Mouse (Mus musculus): ENCODE measurements around the gene Ttll12. TPM values are rescaled to one million over a fixed set of nuclear protein-coding genes. Genes with fewer than 3 reads are reported as not detected.

Ttll12 gene
- polyA plus RNA-seq, 1 experiment from 2014 or later: 38.6 TPM

DNA sequence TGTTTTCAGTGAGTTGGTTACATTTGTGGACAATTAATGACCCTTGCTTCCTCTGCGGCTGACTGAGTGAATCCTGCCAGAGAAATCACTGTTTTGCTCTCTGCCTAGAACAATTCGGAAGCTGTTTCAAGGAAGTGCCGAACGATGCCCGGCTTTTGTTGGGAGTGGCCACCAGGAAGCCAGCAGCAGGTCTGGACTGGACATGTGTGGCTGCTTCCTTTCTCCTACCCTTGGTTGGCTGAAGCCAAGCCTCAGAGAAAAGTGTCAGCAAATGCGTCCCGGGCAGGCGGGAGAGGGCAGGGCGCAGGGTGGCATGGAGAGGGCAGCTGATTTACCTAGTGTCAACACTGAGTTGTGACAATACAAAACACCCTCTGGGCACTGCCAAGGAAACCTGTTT lies 64.7 kb downstream of the Ttll12 start:
- Histone ChIP-seq H3K36me3 (no peaks in the 10 kb centered on the region), H3K4me2 (no peak overlapping the region), H3K4me3 (replicated peaks) (no peak overlapping the region), H3K9me3 (replicated peaks) (no peaks in the 10 kb centered on the region), H3K27ac (peak overlapping the region; percentile 82), H3K4me1 (peaks cover 58% of the 10 kb centered on the region), H3K27me3 (peaks cover 30% of the 10 kb centered on the region), H3K9ac (no peak overlapping the region)
- WGBS: 43% methylated on average over 9 of the region's 9 CpGs
- ATAC-seq (replicated peaks; ENCODE audit: low FRiP score): no peak

DNA sequence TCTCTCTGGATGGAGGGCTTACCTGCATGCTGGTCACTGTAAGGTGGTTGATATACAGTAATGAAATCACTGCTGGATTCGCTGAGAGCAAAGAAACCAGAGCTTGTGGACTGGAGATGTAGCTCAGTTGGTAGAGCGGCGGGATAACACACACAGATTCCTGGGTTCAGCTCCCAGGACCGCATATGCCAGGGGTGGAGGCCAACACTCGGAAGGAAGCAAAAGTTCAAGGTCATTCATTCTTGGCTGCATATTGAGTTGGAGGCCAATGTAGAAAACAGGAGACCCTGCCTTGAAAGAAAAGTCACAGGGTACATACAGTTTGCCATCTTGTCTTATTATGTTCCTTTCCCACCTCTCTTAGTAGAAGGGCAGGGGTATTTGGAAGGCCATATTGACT lies 65.2 kb downstream of the Ttll12 start:
- peaks cover 57% of the 10 kb centered on the region for H3K4me1 ChIP-seq
- H3K4me2 ChIP-seq: peak overlapping the region; percentile 20; the same call in 1 of the 2 replicates
- H3K9ac ChIP-seq: no peak overlapping the region
- peaks cover 34% of the 10 kb centered on the region for H3K27me3 ChIP-seq
- H3K27ac ChIP-seq: peak overlapping the region; percentile 59
- ATAC-seq (replicated peaks; ENCODE audit: low FRiP score): no peak
- no peaks in the 10 kb centered on the region for H3K36me3 ChIP-seq
- 64% methylated on average over 5 of the region's 5 CpGs for WGBS
- no peak overlapping the region for H3K4me3 ChIP-seq (replicated peaks)
- no peaks in the 10 kb centered on the region for H3K9me3 ChIP-seq (replicated peaks)

DNA sequence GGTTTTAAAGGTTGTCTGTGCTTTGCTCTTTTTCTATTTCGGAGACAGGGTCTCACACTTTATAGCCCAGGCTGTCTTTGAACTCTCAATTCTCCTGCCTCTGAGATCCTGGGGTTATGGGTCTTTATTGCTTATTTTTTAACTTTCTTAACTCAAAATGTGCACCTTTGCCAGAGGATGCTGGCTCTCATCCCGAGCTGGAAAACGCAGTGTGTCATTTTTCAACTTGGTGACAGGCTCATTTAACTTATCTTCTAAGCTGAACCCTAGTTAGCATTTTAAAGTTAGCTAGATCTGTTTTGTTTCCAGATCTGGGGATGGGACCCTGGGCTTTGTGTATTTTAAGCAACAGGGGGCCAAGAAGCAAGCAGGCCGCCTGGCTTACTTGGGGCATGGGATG lies 66.1 kb downstream of the Ttll12 start:
- ATAC-seq (replicated peaks; ENCODE audit: low FRiP score): no peak
- Histone ChIP-seq H3K4me2 (no peak overlapping the region), H3K9ac (no peak overlapping the region), H3K27me3 (peaks cover 41% of the 10 kb centered on the region), H3K27ac (peak overlapping the region; percentile 59), H3K4me1 (peaks cover 57% of the 10 kb centered on the region), H3K4me3 (replicated peaks) (no peak overlapping the region), H3K9me3 (replicated peaks) (no peaks in the 10 kb centered on the region), H3K36me3 (no peaks in the 10 kb centered on the region)
- WGBS: 65% methylated on average over 4 of the region's 4 CpGs

DNA sequence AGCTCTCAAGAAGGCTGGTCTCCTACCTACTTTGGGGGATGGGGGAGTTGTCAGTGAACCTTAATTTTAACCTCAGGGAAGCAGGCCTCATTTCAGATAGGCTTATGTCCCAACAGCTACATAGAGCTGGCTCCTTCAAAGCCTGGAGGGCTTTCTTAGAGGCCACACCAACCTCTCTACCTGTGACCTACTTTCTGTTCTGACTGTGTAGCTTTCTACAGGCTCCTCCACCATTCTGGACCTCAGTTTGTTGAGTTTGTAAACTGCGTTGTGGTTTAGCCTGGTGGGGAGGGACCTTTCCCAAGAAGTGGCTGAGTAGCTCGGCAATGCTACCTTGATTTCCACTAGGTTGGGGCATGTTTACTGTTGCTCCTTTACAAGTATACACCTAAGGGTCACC lies 67.2 kb downstream of the Ttll12 start:
- no peak for ATAC-seq (replicated peaks; ENCODE audit: low FRiP score)
- Histone ChIP-seq H3K9ac (no peak overlapping the region; the same call in 1 of the 2 replicates), H3K4me1 (peaks cover 63% of the 10 kb centered on the region), H3K36me3 (no peaks in the 10 kb centered on the region), H3K27me3 (peaks cover 41% of the 10 kb centered on the region), H3K27ac (no peak overlapping the region), H3K9me3 (replicated peaks) (no peaks in the 10 kb centered on the region), H3K4me3 (replicated peaks) (peak overlapping the region; percentile 60), H3K4me2 (peak overlapping the region; percentile 98)
- WGBS: 81% methylated on average over 2 of the region's 2 CpGs

DNA sequence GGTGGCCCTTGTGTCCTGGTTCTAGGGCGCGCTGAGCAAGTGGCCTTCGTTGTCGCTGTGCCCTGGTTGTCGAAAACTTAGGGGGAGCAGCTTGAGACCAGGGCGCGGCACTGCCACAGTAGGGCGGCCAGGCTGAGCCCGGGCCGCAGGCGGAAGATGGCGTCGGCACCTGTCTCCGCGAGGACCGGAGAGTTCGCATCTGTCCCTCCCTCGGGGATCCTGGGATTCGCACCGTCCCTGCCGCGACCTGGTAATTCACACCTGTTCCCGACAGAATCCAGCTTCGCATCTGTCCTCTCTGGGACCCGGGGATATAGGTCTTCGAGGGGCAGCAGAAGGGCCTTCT lies 67.9 kb downstream of the Ttll12 start:
- 0 out of 2 replicates have a peak, but pooled peaks have one; percentile 10 for ATAC-seq (replicated peaks; ENCODE audit: low FRiP score)
- Histone ChIP-seq H3K4me1 (peaks cover 65% of the 10 kb centered on the region), H3K27me3 (peaks cover 41% of the 10 kb centered on the region), H3K27ac (no peak overlapping the region), H3K4me3 (replicated peaks) (peak overlapping the region; percentile 60), H3K9me3 (replicated peaks) (no peaks in the 10 kb centered on the region), H3K9ac (peak overlapping the region; percentile 50), H3K4me2 (peak overlapping the region; percentile 98), H3K36me3 (no peaks in the 10 kb centered on the region)
- under 1% methylated on average over 26 of the region's 26 CpGs for WGBS

DNA sequence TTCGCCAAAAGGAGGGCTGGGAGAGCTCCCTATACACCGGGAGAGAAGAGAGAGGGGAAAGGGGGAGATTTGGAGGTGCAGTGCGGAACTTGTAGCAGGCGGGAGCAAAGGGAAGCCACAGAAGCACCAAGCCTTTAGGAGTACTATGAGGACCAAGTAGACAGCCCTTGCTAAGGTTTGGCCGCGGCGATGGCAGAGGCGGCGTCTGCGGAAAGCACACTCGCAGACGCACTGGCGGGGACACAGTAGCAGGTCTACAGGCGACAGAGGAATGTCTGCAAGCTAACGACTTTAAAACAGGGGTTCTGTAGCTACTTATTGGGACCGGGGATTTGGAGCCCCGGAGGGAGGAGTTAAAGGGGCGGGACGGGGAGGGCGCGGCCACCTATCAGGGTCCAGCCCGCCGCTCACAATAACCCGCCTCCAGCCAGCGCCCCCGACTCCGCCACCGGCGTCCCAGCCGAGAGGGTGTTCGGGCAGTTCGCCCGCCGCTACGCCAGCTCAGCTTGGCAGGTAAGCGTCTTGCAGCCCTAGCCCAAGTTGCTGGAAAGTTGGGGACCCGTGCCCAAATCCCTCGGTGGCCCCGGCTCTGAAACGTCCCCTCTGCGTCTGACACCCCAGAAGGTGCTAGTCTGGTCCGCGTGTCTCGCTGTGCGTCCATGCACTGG lies 68.4 kb downstream of the Ttll12 start, which contains the start of gene Bik:
Bik (plus strand) TSS at position 439 of the 668 bp plus-strand sequence.
- Histone ChIP-seq H3K4me2 (peak within 1 kb of the TSS; percentile 98), H3K27me3 (peaks cover 41% of the 10 kb centered on the region), H3K9ac (peak within 1 kb of the TSS; percentile 50), H3K4me3 (replicated peaks) (peak within 1 kb of the TSS; percentile 60), H3K4me1 (peaks cover 65% of the 10 kb centered on the region), H3K36me3 (no peaks in the 10 kb centered on the region), H3K9me3 (replicated peaks) (no peaks in the 10 kb centered on the region), H3K27ac (no peak within 1 kb of the TSS)
- WGBS: under 1% methylated on average over 40 of the region's 45 CpGs
- ATAC-seq (replicated peaks; ENCODE audit: low FRiP score): peak; percentile 80

Other genes starting within 250 kb of the Ttll12 start
- 35.7 and 36.3 TPM in 2 replicates for gene Arfgap3, start 244.9 kb downstream of the Ttll12 start, polyA plus RNA-seq (2015; fragmentation: Nextera tagmentation; extraction: Ambion mirVana)
- gene Pacsin2, start 130.6 kb downstream of the Ttll12 start, polyA plus RNA-seq (2015; fragmentation: Nextera tagmentation; extraction: Ambion mirVana): 74.6 and 76.4 TPM in 2 replicates
- gene Ttll1, start 84.3 kb downstream of the Ttll12 start, polyA plus RNA-seq (2015; fragmentation: Nextera tagmentation; extraction: Ambion mirVana): 25.3 and 28.7 TPM in 2 replicates
- 10.6 and 11.0 TPM in 2 replicates for gene Bik, start 68.3 kb downstream of the Ttll12 start, polyA plus RNA-seq (2015; fragmentation: Nextera tagmentation; extraction: Ambion mirVana)
- gene Tspo, start 31.6 kb downstream of the Ttll12 start, polyA plus RNA-seq (2015; fragmentation: Nextera tagmentation; extraction: Ambion mirVana): 69.2 and 77.2 TPM in 2 replicates
- gene Mcat, start 31.4 kb downstream of the Ttll12 start, polyA plus RNA-seq (2015; fragmentation: Nextera tagmentation; extraction: Ambion mirVana): 35.1 and 36.6 TPM in 2 replicates
- 5.1 and 6.1 TPM in 2 replicates for gene Scube1, start 129.9 kb upstream of the Ttll12 start, polyA plus RNA-seq (2015; fragmentation: Nextera tagmentation; extraction: Ambion mirVana)
- 0.41 and 0.70 TPM in 2 replicates for gene Mpped1, start 184.3 kb upstream of the Ttll12 start, polyA plus RNA-seq (2015; fragmentation: Nextera tagmentation; extraction: Ambion mirVana)

All from kidney, embryonic 15.5 days (tissue).